Mouse (Mus musculus) erythroblast, embryonic 14.5 days (primary cell): ENCODE measurements around the gene Wipf3.

Experiments
- GATA1 ChIP-seq: IDR thresholded peaks from 2 replicates; pipeline ENCODE4 v1.6.1; 2012; ENCODE audit warnings: low read length, inconsistent platforms, mixed read lengths
- TAL1 ChIP-seq: IDR thresholded peaks from 3 replicates; pipeline ENCODE4 v1.6.1; 2012; ENCODE audit warnings: low read length, inconsistent platforms, mixed read lengths

DNA sequence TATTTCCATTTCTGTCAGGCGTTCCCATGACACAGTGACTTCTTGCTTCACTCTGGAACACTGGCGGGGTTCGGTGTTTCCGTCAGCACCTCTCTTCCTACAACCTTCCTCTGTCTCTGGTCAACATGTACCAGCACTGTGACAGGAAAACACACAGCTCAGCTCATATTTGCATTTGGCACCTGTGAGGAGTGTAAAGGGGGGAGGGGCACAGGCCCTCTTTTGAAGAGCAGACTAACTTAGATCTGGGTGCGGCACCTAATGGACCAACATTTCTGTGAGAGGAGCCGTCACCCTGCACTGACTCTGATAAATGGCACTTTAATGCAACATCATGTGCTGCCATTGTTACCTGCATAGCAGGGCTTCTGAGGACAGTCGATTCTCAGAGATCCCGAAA lies 4.2 kb upstream of the Wipf3 start:
- TF ChIP-seq TAL1, result no peak
- no peak for TF ChIP-seq GATA1
